Mouse (Mus musculus): ENCODE results near the gene Map1lc3b.

Gene Map1lc3b

DNA sequence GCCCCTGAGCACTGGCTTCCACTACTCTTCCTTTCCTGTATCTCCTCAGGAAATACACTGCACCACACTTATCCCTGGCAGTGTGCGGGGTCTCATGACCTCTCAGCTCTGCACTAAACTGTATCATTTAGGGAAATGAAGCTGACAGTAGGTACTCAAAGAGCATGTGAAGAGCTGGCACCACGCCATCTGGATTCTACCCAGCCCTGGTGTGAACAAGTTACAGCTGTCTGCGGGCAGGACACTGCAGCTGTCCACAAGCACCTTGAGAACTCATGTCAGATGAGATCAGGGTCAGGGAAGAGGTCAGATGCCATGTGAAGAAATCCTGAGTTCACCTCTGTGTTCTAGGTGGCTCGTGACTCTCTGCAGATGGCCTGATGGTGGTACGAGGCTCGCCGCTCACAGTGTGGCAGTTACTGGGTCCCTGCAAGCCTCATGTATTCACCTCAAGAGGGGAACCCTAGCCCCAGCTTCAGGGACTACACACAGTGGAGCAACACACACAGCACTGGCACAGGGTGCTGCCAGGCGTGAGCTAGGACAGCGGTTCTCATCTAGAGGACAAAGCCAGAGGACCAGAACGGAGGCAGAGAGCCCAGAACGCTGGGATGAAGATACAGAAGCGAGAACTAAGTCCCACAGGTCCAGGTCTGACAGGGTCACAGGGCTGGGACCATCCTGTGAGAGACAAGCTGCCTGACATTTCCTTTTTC, 30.8 kb downstream of the Map1lc3b start:
- 0 out of 2 replicates have a peak, but pooled peaks have one; percentile 51 for TF ChIP-seq GATA4 (IDR thresholded peaks at IDR 0.05; ENCODE audit: insufficient replicate concordance, low read length)

DNA sequence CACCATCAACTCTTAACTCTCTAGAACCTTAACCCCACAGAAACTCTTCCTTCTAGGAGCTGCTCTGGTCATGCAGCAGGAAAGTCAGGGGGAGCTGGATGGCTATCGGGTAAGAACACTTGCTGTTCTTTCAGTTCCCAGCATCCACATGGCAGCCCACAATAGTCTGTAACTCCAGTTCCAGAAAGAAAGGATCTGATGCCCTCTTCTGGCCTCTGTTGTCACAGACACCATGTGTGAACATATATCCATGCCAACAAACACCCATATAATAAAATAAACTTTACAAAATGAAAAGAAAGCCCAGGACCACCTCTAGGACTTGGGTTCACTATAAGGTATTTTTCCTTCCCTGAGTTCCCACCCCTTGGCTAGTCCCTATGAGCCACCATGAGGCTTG, 31.7 kb downstream of the Map1lc3b start:
- TF ChIP-seq GATA4 (IDR thresholded peaks at IDR 0.05; ENCODE audit: insufficient replicate concordance, low read length), result no peak

DNA sequence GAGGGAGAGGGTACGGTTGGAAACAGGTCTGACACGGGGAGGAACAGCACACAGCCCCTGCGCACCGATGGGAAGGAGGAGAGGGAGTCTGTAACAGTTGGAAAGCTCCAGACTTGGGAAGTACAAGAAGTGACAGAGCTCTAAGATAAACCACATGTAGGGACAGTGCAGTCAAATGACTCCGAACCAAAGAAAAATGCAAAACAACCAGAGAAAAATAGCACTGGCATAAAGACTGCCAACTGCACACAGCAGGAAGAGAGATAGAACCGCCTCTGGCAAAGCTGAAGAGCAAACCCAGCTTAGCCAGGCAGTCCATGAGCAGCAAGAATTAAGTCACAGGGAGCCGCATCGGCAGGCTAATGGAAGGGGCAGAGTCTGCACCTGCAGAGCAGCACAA, 32.9 kb downstream of the Map1lc3b start:
- no peak for TF ChIP-seq GATA4 (IDR thresholded peaks at IDR 0.05; ENCODE audit: insufficient replicate concordance, low read length)

DNA sequence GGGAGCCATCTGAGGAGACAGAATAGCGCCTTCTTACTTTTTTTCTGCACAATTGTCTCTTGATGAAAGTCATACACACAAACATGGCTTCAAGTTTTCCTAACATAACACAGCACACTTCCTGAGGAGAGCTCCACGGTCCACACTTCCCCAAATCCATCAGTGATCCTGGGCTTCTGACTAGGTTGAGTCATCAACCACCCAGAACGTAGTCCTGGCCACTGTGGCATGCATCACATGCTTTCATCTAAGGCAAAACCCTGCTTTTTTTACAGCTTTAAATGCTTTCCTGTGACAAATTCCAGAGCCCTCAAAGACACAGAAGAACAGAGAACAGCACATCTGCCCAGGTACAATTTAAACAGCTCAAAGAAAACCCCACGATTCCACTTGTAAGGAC, 38.5 kb downstream of the Map1lc3b start:
- no peak for TF ChIP-seq GATA4 (IDR thresholded peaks at IDR 0.05; ENCODE audit: insufficient replicate concordance, low read length)

DNA sequence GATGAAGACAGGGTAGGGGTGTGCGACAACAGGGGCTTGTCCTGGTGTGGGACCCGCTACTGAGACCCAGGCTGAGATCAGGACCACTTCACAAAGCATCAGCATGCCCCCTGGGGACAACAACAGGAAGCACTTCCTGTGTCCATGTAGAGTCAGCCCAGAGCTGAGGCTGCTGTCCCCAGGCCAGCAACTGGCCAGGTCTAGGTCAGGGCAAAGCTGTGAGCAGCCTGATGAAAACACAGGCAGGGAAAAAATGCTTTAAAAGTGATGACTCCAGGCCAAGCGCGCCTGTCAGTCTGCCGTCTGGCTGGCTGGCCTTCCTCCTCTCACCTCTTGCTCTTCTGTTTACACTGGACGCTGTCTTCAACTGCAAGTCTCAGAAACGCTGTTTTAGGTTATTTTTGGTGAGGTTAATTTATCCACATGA, 41.5 kb downstream of the Map1lc3b start:
- TF ChIP-seq GATA4 (IDR thresholded peaks at IDR 0.05; ENCODE audit: insufficient replicate concordance, low read length), result peak; percentile 62; the same call in 1 of the 2 replicates

GRCm38 (mm10) chr8:121632401-121632800, 42.2 kb downstream of the Map1lc3b start:
- no peak for TF ChIP-seq GATA4 (IDR thresholded peaks at IDR 0.05; ENCODE audit: insufficient replicate concordance, low read length)

DNA sequence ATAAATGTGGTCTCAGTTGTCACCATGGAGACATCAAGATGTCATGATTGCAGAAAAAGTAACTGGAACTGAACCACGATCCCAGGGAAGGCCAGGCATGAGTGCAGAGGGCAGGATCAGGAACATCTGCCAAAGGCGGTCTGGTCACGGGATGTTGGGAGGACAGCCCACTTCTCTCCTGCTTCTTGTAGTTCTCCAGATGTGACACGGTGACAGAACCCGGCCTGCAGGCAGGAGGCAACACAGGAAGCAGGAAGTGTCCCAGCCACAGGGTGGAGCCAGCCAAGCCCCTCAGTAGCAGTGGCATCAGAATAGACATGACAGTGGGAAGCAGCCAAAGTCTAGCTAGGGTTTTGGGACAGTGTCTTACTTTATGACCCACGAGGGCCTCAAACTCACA, 45.4 kb downstream of the Map1lc3b start:
- no peak for TF ChIP-seq GATA4 (IDR thresholded peaks at IDR 0.05; ENCODE audit: insufficient replicate concordance, low read length)

GRCm38 (mm10) chr8:121636180-121636579, 46.0 kb downstream of the Map1lc3b start:
- TF ChIP-seq GATA4 (IDR thresholded peaks at IDR 0.05; ENCODE audit: insufficient replicate concordance, low read length), result no peak

GRCm38 (mm10) chr8:121642804-121643203, 52.6 kb downstream of the Map1lc3b start:
- no peak for TF ChIP-seq GATA4 (IDR thresholded peaks at IDR 0.05; ENCODE audit: insufficient replicate concordance, low read length)

GRCm38 (mm10) chr8:121643384-121643783, 53.2 kb downstream of the Map1lc3b start:
- TF ChIP-seq GATA4 (IDR thresholded peaks at IDR 0.05; ENCODE audit: insufficient replicate concordance, low read length), result no peak

DNA sequence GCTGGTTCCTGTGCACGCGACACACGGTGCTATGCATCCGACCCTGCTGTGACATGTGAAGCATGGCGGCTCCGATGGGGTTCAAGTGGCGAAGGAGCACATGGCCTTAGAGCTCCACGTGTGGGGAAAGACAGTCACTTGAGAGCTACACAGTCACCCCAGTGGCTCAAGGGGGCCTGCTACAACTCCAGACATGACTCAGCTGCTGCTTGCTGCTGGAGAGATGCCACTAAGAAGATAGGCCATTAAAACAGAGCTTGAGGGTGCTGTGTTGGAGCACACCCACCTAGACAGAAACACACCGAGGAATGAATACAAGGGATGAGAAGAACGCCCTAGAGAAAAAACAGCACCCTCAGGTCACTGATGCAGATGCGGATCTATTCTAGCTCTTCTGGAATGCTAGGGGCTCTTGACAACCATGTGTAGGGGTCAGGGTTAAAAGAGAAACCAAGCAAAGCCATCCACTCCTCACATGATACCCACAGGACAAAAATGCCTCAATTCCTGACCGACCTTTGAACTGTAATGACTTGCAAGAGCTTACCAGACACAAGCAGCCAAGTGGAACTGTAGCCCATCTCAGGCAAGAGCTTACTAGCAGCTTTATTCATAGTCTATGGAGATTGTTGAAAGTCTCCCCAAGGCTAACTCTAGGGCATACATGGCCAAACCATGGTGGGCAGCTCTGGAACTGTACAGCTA, 57.5 kb downstream of the Map1lc3b start:
- no peak for TF ChIP-seq GATA4 (IDR thresholded peaks at IDR 0.05; ENCODE audit: insufficient replicate concordance, low read length)
